Mouse (Mus musculus) forebrain, embryonic 10.5 days (tissue): ENCODE measurements at regions not wholly inside any gene's neighbourhood (a gene's known extent, or its start where the extent isn't known, plus 50 kb on each side); places are given as distances from the start of the nearest gene placed in this dataset.

ENCODE experiments used
- DNase-seq: peaks from one replicate; pipeline ENCODE4 v3.0.0-alpha.2; 2017; ENCODE audit warnings: low spot score; ENCODE audit errors: extremely low spot score
- H3K27ac ChIP-seq: fragments of 300-500 bp; sonication (generic); 2 replicates; pipeline ENCODE4 v1.5.1; 2016; ENCODE audit warnings: mild to moderate bottlenecking
- H3K27me3 ChIP-seq: fragments of 300-500 bp; sonication (generic); 2 replicates; pipeline ENCODE4 v1.6.1; 2016; ENCODE audit warnings: mild to moderate bottlenecking; ENCODE audit not compliant: poor library complexity, severe bottlenecking
- H3K36me3 ChIP-seq: fragments of 300-500 bp; sonication (generic); replicated peaks from 2 replicates; pipeline ENCODE4 v1.6.1; 2016; ENCODE audit warnings: mild to moderate bottlenecking, moderate library complexity
- H3K4me1 ChIP-seq: fragments of 300-500 bp; sonication (generic); 2 replicates; pipeline ENCODE4 v1.6.1; 2016
- H3K4me3 ChIP-seq: fragments of 300-500 bp; sonication (generic); 2 replicates; pipeline ENCODE4 v1.5.1; 2016; ENCODE audit warnings: mild to moderate bottlenecking, moderate library complexity
- H3K9me3 ChIP-seq: fragments of 300-500 bp; sonication (generic); 2 replicates; pipeline ENCODE4 v1.6.1; 2016; ENCODE audit warnings: mild to moderate bottlenecking, moderate library complexity
- WGBS: fragments of 180-500 bp; shearing (Covaris S2); methylation state at CpG from one replicate; pipeline ENCODE4 v1.1.7; 2016; 5-methylcytosine and 5-hydroxymethylcytosine counted together

DNA sequence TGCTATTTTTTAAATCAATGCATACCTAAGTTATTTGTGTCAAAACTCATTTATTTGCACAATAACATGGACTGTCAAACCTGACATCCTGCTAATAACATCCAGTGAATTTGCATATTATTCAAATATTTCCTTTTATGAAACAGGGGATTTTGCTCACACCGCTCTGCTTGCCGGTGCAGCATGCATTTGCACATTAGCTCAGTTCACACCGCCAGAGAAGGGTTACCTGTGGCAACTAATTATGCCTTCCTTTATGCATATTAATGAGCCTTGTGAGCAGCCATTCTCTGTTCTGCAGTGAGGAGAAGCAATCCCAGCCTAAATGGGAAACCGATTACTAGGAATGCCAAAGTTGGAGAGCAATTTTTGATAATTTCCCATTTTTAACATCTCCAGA, 141.9 kb downstream of the Arrdc4 start:
- 77% methylated on average over 4 of the region's 4 CpGs for WGBS
- no peak overlapping the region for H3K4me3 ChIP-seq
- H3K27me3 ChIP-seq, result no peaks in the 10 kb centered on the region
- no peak overlapping the region for H3K27ac ChIP-seq
- peaks cover 11% of the 10 kb centered on the region for H3K4me1 ChIP-seq
- H3K36me3 ChIP-seq, result no peaks in the 10 kb centered on the region
- DNase-seq, result no peak
- H3K9me3 ChIP-seq, result no peaks in the 10 kb centered on the region

- Histone ChIP-seq H3K36me3 (no peaks in the 10 kb centered on the region), H3K4me1 (peaks cover 11% of the 10 kb centered on the region), H3K4me3 (no peak overlapping the region), H3K27me3 (no peaks in the 10 kb centered on the region), H3K9me3 (no peaks in the 10 kb centered on the region), H3K27ac (no peak overlapping the region)
- WGBS, result 91% methylated on average over 3 of the region's 3 CpGs
- no peak for DNase-seq
These were observed 142.8 kb downstream of the Arrdc4 start for GRCm38 (mm10) chr7:68606278-68606677.

GRCm38 (mm10) chr7:68603711-68604110, 145.3 kb downstream of the Arrdc4 start:
- Histone ChIP-seq H3K4me1 (peaks cover 11% of the 10 kb centered on the region), H3K4me3 (no peak overlapping the region), H3K9me3 (no peaks in the 10 kb centered on the region), H3K27ac (no peak overlapping the region), H3K36me3 (no peaks in the 10 kb centered on the region), H3K27me3 (no peaks in the 10 kb centered on the region)
- 60% methylated on average over 2 of the region's 2 CpGs for WGBS
- no peak for DNase-seq

DNA sequence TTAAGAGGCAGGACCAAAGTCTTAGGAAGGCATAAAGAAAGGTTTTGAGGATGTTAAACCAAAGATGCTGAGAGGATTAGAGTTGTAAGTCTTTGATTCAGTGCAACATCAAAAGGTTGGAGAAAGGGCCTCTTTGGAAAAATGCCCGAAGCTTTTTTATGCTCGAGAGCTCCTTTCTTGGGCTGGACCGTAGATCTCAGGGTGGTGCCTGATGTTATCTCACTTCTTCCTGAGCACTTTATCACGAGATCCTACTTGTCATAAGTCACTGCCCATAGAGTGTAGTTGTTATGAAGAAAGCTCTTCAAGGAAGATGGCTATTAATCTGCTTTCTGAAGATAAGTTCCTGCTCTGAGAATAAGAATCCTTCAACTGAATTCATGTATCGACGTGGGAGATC, 147.0 kb downstream of the Arrdc4 start:
- no peaks in the 10 kb centered on the region for H3K36me3 ChIP-seq
- H3K4me3 ChIP-seq, result no peak overlapping the region
- H3K27me3 ChIP-seq, result no peaks in the 10 kb centered on the region
- H3K9me3 ChIP-seq, result no peaks in the 10 kb centered on the region
- no peak for DNase-seq
- H3K27ac ChIP-seq, result no peak overlapping the region
- 50% methylated on average over 6 of the region's 6 CpGs for WGBS
- peaks cover 3% of the 10 kb centered on the region; the same call in 1 of the 2 replicates for H3K4me1 ChIP-seq

DNA sequence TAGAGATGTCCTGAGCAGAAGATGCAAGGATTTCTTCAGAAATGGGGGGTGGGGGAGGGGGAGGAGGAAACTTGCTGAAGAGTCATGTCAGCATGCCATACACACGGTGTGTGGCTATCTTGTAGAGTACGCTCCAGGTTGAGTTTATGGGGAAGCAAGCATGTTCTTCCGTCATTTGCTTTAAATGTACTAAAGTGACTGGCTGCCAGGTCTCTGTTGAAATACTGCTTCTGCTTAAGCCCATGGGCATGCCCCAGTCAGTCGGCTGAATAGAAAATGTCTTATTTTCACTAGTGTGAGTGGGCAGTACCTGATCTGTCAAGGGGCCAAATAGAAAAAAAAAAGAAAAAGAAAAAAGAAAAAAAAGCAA, 155.0 kb downstream of the Arrdc4 start:
- peaks cover 7% of the 10 kb centered on the region; the same call in 1 of the 2 replicates for H3K27me3 ChIP-seq
- no peak overlapping the region for H3K4me3 ChIP-seq
- no peaks in the 10 kb centered on the region for H3K36me3 ChIP-seq
- no peak overlapping the region for H3K27ac ChIP-seq
- no peak for DNase-seq
- no peaks in the 10 kb centered on the region for H3K9me3 ChIP-seq
- 87% methylated on average over 4 of the region's 4 CpGs for WGBS
- H3K4me1 ChIP-seq, result peaks cover 6% of the 10 kb centered on the region

- Histone ChIP-seq H3K9me3 (no peaks in the 10 kb centered on the region), H3K27me3 (peaks cover 7% of the 10 kb centered on the region; the same call in 1 of the 2 replicates), H3K36me3 (no peaks in the 10 kb centered on the region), H3K4me1 (peaks cover 6% of the 10 kb centered on the region), H3K27ac (no peak overlapping the region), H3K4me3 (no peak overlapping the region)
- no peak for DNase-seq
- 63% methylated on average over 15 of the region's 15 CpGs for WGBS
These were observed 155.6 kb downstream of the Arrdc4 start for GRCm38 (mm10) chr7:68593344-68594016.

DNA sequence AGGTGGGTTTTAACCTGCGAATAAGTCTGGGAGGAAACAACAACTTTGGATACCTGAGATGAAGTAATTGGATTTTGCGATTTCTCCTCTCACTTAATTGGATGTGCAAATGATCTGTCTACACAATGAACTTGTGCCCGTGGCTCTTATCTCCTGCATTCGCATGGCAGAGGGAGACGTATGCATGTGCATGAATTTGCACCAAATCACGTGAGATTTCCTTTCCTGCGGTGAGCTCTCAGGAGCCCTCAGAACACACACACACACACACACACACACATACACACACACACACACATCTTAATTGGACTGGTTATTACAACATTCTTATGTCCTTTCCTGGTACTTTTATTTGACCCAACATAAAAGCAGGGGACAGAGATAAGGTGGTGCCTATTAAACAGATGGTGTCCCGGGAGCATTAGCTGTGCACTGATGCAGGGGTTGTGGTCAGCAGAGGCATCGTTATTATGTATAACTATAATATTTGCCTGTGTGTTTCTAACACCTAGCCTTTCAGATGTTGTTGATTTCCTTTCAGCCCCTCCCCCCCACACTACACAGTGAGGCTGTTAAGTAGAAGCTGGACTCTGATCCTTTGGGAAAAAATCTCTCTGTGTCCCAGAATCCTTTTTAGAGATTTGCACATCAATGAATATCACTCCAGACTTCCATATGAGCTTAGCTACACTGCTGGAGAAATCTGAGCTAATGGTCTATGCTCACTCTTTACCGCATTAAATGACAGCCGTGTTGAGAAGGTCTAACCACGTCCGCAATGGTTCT, 166.3 kb downstream of the Arrdc4 start:
- Histone ChIP-seq H3K36me3 (no peaks in the 10 kb centered on the region), H3K27ac (no peak overlapping the region), H3K4me1 (peaks cover 6% of the 10 kb centered on the region; the same call in 1 of the 2 replicates), H3K4me3 (no peak overlapping the region), H3K27me3 (peaks cover 23% of the 10 kb centered on the region), H3K9me3 (no peaks in the 10 kb centered on the region)
- 91% methylated on average over 13 of the region's 13 CpGs for WGBS
- no peak for DNase-seq

GRCm38 (mm10) chr7:68580650-68581049, 168.4 kb downstream of the Arrdc4 start:
- H3K36me3 ChIP-seq, result no peaks in the 10 kb centered on the region
- no peak overlapping the region for H3K27ac ChIP-seq
- no peaks in the 10 kb centered on the region for H3K9me3 ChIP-seq
- peaks cover 6% of the 10 kb centered on the region; the same call in 1 of the 2 replicates for H3K4me1 ChIP-seq
- no peak overlapping the region for H3K4me3 ChIP-seq
- H3K27me3 ChIP-seq, result peaks cover 26% of the 10 kb centered on the region
- peak; percentile 32 for DNase-seq
- 38% methylated on average over 4 of the region's 4 CpGs for WGBS

GRCm38 (mm10) chr7:68579666-68580065, 169.4 kb downstream of the Arrdc4 start:
- H3K4me1 ChIP-seq, result peaks cover 6% of the 10 kb centered on the region; the same call in 1 of the 2 replicates
- peak; percentile 87 for DNase-seq
- H3K4me3 ChIP-seq, result no peak overlapping the region
- no peak overlapping the region for H3K27ac ChIP-seq
- WGBS, result 19% methylated on average over 10 of the region's 10 CpGs
- no peaks in the 10 kb centered on the region for H3K36me3 ChIP-seq
- H3K9me3 ChIP-seq, result no peaks in the 10 kb centered on the region
- peaks cover 26% of the 10 kb centered on the region for H3K27me3 ChIP-seq

GRCm38 (mm10) chr7:68579216-68579615, 169.8 kb downstream of the Arrdc4 start:
- no peaks in the 10 kb centered on the region for H3K9me3 ChIP-seq
- WGBS, result 58% methylated on average over 8 of the region's 8 CpGs
- DNase-seq, result no peak
- H3K4me1 ChIP-seq, result peaks cover 6% of the 10 kb centered on the region; the same call in 1 of the 2 replicates
- H3K36me3 ChIP-seq, result no peaks in the 10 kb centered on the region
- peaks cover 26% of the 10 kb centered on the region for H3K27me3 ChIP-seq
- no peak overlapping the region for H3K27ac ChIP-seq
- no peak overlapping the region for H3K4me3 ChIP-seq

- H3K4me3 ChIP-seq, result no peak overlapping the region
- peak overlapping the region; percentile 11; the same call in 1 of the 2 replicates for H3K27ac ChIP-seq
- H3K27me3 ChIP-seq, result no peaks in the 10 kb centered on the region
- no peaks in the 10 kb centered on the region for H3K9me3 ChIP-seq
- WGBS, result 35% methylated on average over 4 of the region's 4 CpGs
- peaks cover 17% of the 10 kb centered on the region for H3K4me1 ChIP-seq
- H3K36me3 ChIP-seq, result no peaks in the 10 kb centered on the region
- no peak for DNase-seq
These were observed 177.7 kb downstream of the Arrdc4 start for GRCm38 (mm10) chr7:68571315-68571714.

GRCm38 (mm10) chr7:68568127-68568510, 180.9 kb downstream of the Arrdc4 start:
- Histone ChIP-seq H3K36me3 (no peaks in the 10 kb centered on the region), H3K4me3 (no peak overlapping the region), H3K4me1 (peaks cover 17% of the 10 kb centered on the region), H3K27ac (no peak overlapping the region), H3K27me3 (no peaks in the 10 kb centered on the region), H3K9me3 (no peaks in the 10 kb centered on the region)
- 92% methylated on average over 9 of the region's 9 CpGs for WGBS
- no peak for DNase-seq

DNA sequence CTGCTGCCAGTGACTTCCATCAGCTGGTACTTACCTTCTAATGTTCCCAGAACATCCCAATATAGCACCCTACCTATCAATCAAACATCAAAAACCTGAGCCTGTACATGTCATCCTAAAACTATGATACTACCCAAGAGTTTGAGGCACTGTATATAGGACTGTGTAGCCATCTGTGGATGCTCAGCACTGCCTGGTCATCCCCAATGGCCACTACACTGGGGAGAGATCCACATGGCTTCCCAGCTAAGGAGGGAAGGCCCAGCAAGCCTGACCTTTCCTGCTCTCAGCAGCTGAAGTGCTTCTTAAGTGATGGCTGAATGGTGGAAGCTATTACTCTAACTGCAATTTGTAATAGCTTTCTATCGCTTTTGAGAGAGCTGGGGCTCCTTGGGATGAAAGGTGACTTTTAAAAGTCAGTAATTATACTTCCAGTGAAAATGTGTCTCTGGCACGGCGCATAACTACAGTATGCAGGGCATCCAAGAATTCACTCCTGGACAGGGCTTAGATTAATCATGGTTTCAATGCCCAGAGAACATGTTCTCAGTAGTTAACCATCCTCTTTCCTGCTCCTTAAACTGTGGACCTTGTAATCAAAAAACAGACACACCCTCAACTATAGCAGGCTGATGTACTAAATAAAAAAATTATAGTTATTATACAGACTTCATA, 181.5 kb downstream of the Arrdc4 start:
- Histone ChIP-seq H3K4me3 (no peak overlapping the region), H3K27me3 (no peaks in the 10 kb centered on the region), H3K27ac (no peak overlapping the region), H3K36me3 (no peaks in the 10 kb centered on the region), H3K9me3 (no peaks in the 10 kb centered on the region), H3K4me1 (peaks cover 17% of the 10 kb centered on the region)
- DNase-seq, result no peak
- 97% methylated on average over 3 of the region's 3 CpGs for WGBS
